22 mouse cellular contexts compared by ENCODE assay signal in genomic region chr11:19988224-19988623, GRCm38 (mm10).
DNase-seq lines count a peak whose midpoint lies in the region; ATAC-seq and TF ChIP-seq lines count a peak whose summit lies in the region.
"Had no signal": no experiment of that assay in that cellular context is flagged by ENCODE, and none has a peak within 500 bp of the region (broad histone marks: within the 10 kb centered on the region; RNA-seq: fewer than 3 reads in every experiment).

No protein-coding gene starts in this region.

- peak; percentile 95 for DNase-seq in heart, adult 11 months
- no peak for DNase-seq in heart, postnatal 10 days
- DNase-seq in liver (no peak), ES-E14 (ENCODE audit: low read depth, low spot score) (no peak)
- DNase-seq in ovary, postnatal 14 days (ENCODE audit: low spot score), result no peak
- DNase-seq in embryo, embryonic 9.5 days (ENCODE audit: extremely low spot score), result no peak
- DNase-seq: adrenal gland, postnatal 25 days; cerebellum, adult 8-10 months; gastrocnemius, postnatal 25 days; heart, postnatal 14 days; lung, embryonic 14.5 days; midbrain, embryonic 14.5 days; right cerebral cortex, postnatal 4 days had no signal

- peaks cover 92% of the 10 kb centered on the region for H3K4me1 ChIP-seq in liver, embryonic 12.5 days
- H3K4me1 ChIP-seq in ES-E14 (ENCODE audit: control insufficient read depth in 2 of 2, insufficient read depth in 2 of 2, low read length in 2 of 2, poor library complexity in 1 of 2), result peaks cover 32 to 34% of the 10 kb centered on the region in 2 experiments
- H3K4me1 ChIP-seq in liver, embryonic 16.5 days (ENCODE audit: control insufficient read depth, low read depth, low read length), result peaks cover 46% of the 10 kb centered on the region

- no peaks in the 10 kb centered on the region for H3K36me3 ChIP-seq in liver, embryonic 12.5 days
- H3K36me3 ChIP-seq in ES-E14 (ENCODE audit: control insufficient read depth, insufficient read depth, low read length, poor library complexity, severe bottlenecking), result peaks cover 4% of the 10 kb centered on the region; the same call in 1 of the 2 replicates
- no peaks in the 10 kb centered on the region for H3K36me3 ChIP-seq in liver, embryonic 16.5 days (ENCODE audit: control insufficient read depth, insufficient read depth)
- H3K36me3 ChIP-seq: embryonic facial prominence, embryonic 15.5 days; heart, embryonic 10.5 days; hindbrain, embryonic 15.5 days; limb, embryonic 12.5 days; neural tube, embryonic 15.5 days had no signal

- intact Hi-C loops in heart, postnatal 10 days (cut with DNase I), result no loop called here

- 0 out of 2 replicates have a peak overlapping the region, but pooled peaks have one; percentile 49 for H3K27ac ChIP-seq in liver, embryonic 12.5 days
- H3K27ac ChIP-seq in ES-E14 (ENCODE audit: insufficient read depth, low read depth, low read length, poor library complexity, severe bottlenecking), result peak overlapping the region; percentile 94; the same call in 1 of the 2 replicates
- H3K27ac ChIP-seq in liver, embryonic 16.5 days (ENCODE audit: low read length), result peak overlapping the region; percentile 46; the same call in 1 of the 2 replicates
- H3K27ac ChIP-seq: embryonic facial prominence, embryonic 15.5 days; hindbrain, embryonic 15.5 days; limb, embryonic 12.5 days; macrophage had no signal

- H3K4me2 ChIP-seq in liver, embryonic 12.5 days, result no peak overlapping the region
- no peak overlapping the region for H3K4me2 ChIP-seq in liver, embryonic 16.5 days (ENCODE audit: low read depth, low read length)
- H3K4me2 ChIP-seq: embryonic facial prominence, embryonic 15.5 days; hindbrain, embryonic 15.5 days; lung, embryonic 14.5 days; neural tube, embryonic 15.5 days had no signal

- 49% methylated on average over 5 of the region's 5 CpGs for WGBS in liver, embryonic 12.5 days (ENCODE audit: insufficient replicate concordance)
- 51% methylated on average over 5 of the region's 5 CpGs for whole genome bisulfite sequencing in liver, embryonic 16.5 days (ENCODE audit: insufficient replicate concordance)

- no peak overlapping the region for H3K4me3 ChIP-seq in liver, embryonic 12.5 days
- H3K4me3 ChIP-seq in ES-E14 (ENCODE audit: insufficient read depth in 1 of 2, low read depth in 1 of 2, low read length in 2 of 2, poor library complexity in 1 of 2, severe bottlenecking in 1 of 2), result no peak overlapping the region
- H3K4me3 ChIP-seq in liver, embryonic 16.5 days (ENCODE audit: low read depth, low read length), result no peak overlapping the region
- H3K4me3 ChIP-seq: embryonic facial prominence, embryonic 15.5 days; heart, embryonic 10.5 days; hindbrain, embryonic 15.5 days; limb, embryonic 12.5 days; myocyte; neural tube, embryonic 15.5 days had no signal

- no peaks in the 10 kb centered on the region for H3K9me3 ChIP-seq in liver, embryonic 12.5 days (replicated peaks)
- no peaks in the 10 kb centered on the region for H3K9me3 ChIP-seq in ES-E14 (ENCODE audit: control insufficient read depth, insufficient read depth, low read depth, low read length)
- H3K9me3 ChIP-seq in liver, embryonic 16.5 days (replicated peaks; ENCODE audit: control insufficient read depth, low read length), result no peaks in the 10 kb centered on the region
- H3K9me3 ChIP-seq: embryonic facial prominence, embryonic 15.5 days; heart, embryonic 10.5 days; hindbrain, embryonic 15.5 days; neural tube, embryonic 15.5 days had no signal

- no peaks in the 10 kb centered on the region for H3K27me3 ChIP-seq in liver, embryonic 12.5 days (replicated peaks)
- H3K27me3 ChIP-seq in liver, embryonic 16.5 days (ENCODE audit: control insufficient read depth, insufficient read depth, low read depth, low read length), result no peaks in the 10 kb centered on the region
- H3K27me3 ChIP-seq: embryonic facial prominence, embryonic 15.5 days; hindbrain, embryonic 15.5 days; limb, embryonic 12.5 days; neural tube, embryonic 15.5 days had no signal

- no peak overlapping the region for H3K9ac ChIP-seq in liver, embryonic 12.5 days
- H3K9ac ChIP-seq in ES-E14 (ENCODE audit: insufficient read depth, low read depth, low read length, poor library complexity, severe bottlenecking), result peak overlapping the region; percentile 35; the same call in 1 of the 2 replicates
- no peak overlapping the region for H3K9ac ChIP-seq in liver, embryonic 16.5 days (ENCODE audit: low read depth, low read length)
- H3K9ac ChIP-seq: embryonic facial prominence, embryonic 15.5 days; hindbrain, embryonic 15.5 days; limb, embryonic 12.5 days; lung, embryonic 14.5 days; neural tube, embryonic 15.5 days had no signal

- in situ Hi-C loops in ES-E14 (cut with MboI; ENCODE audit: low sequenced_read_pairs in 2 of 2, unreplicated experiment in 2 of 2), result no loop called here

- ATAC-seq in liver, embryonic 12.5 days, result no peak
- no peak for ATAC-seq in liver, embryonic 16.5 days (ENCODE audit: low read depth)

TF ChIP-seq in ES-E14, 5 proteins besides CTCF, POLR2A, EP300 and RAD21:
- TF ChIP-seq ZNF384 (IDR thresholded peaks at IDR 0.05; ENCODE audit: low read depth, low read length) (no peak), CHD2 (IDR thresholded peaks at IDR 0.05; ENCODE audit: low read depth, low read length) (0 out of 2 replicates have a peak, but pooled peaks have one; percentile 8), ZC3H11A (IDR thresholded peaks at IDR 0.05; ENCODE audit: borderline replicate concordance, low read depth, low read length) (no peak), HCFC1 (IDR thresholded peaks at IDR 0.05; ENCODE audit: borderline replicate concordance, insufficient read depth, low read length) (no peak), MAFK (IDR thresholded peaks at IDR 0.05; ENCODE audit: insufficient read depth, low read depth, low read length) (no peak)
TF ChIP-seq in ES-E14: peak in this region for 1.
